Mouse (Mus musculus) small intestine, adult 2 months (tissue): ENCODE results near the gene Rp2. TPM values are rescaled to one million over a fixed set of nuclear protein-coding genes. Genes with fewer than 3 reads are reported as not detected.

ENCODE experiments used
- H3K27ac ChIP-seq: fragments of 200-500 bp; 2 replicates; pipeline ENCODE4 v1.5.1; 2012; ENCODE audit warnings: low read depth, low read length, control low read depth, inconsistent platforms; ENCODE audit not compliant: insufficient read depth
- H3K27me3 ChIP-seq: fragments of 200-500 bp; 2 replicates; pipeline ENCODE4 v1.6.1; 2012; ENCODE audit warnings: mild to moderate bottlenecking, moderate library complexity, low read length, inconsistent platforms; ENCODE audit not compliant: control insufficient read depth, insufficient read depth
- H3K36me3 ChIP-seq: fragments of 200-500 bp; 2 replicates; pipeline ENCODE4 v1.6.1; 2012; ENCODE audit warnings: mild to moderate bottlenecking, low read length, control low read depth, inconsistent platforms; ENCODE audit not compliant: control insufficient read depth, insufficient read depth
- H3K4me1 ChIP-seq: fragments of 200-500 bp; 2 replicates; pipeline ENCODE4 v1.6.1; 2012; ENCODE audit warnings: low read length, inconsistent platforms, mixed read lengths; ENCODE audit not compliant: control insufficient read depth, insufficient read depth, insufficient read length
- H3K4me3 ChIP-seq: fragments of 200-500 bp; 2 replicates; pipeline ENCODE4 v1.5.1; 2012; ENCODE audit warnings: low read depth, mild to moderate bottlenecking, control low read depth, inconsistent platforms, low read length, moderate library complexity
- CTCF ChIP-seq: fragments of 200-500 bp; IDR thresholded peaks from 2 replicates; pipeline ENCODE4 v1.5.1; 2012; ENCODE audit warnings: low read depth, mild to moderate bottlenecking, control low read depth, inconsistent platforms, low read length, moderate library complexity, mixed read lengths; ENCODE audit not compliant: insufficient replicate concordance, insufficient read length; ENCODE audit errors: extremely low read depth
- POLR2A ChIP-seq: fragments of 200-500 bp; IDR thresholded peaks from 2 replicates; pipeline ENCODE4 v1.6.1; 2012; ENCODE audit warnings: low read depth, mild to moderate bottlenecking, control low read depth, inconsistent platforms, low read length, moderate library complexity
- WGBS: fragments of 180-500 bp; shearing (Covaris S2); methylation state at CpG from one replicate; pipeline ENCODE4 v1.1.7; 2018; 5-methylcytosine and 5-hydroxymethylcytosine counted together
- polyA plus RNA-seq: library from polyadenylated mRNA; depleted of rRNA; stranded (reverse); fragments of >200 nt; gene quantifications from 2 replicates; pipeline ENCODE4 v1.2.3, GENCODE M21; 2012; rRNA removed

The Rp2 gene
- polyA plus RNA-seq, 1 experiment: 4.8 TPM

DNA sequence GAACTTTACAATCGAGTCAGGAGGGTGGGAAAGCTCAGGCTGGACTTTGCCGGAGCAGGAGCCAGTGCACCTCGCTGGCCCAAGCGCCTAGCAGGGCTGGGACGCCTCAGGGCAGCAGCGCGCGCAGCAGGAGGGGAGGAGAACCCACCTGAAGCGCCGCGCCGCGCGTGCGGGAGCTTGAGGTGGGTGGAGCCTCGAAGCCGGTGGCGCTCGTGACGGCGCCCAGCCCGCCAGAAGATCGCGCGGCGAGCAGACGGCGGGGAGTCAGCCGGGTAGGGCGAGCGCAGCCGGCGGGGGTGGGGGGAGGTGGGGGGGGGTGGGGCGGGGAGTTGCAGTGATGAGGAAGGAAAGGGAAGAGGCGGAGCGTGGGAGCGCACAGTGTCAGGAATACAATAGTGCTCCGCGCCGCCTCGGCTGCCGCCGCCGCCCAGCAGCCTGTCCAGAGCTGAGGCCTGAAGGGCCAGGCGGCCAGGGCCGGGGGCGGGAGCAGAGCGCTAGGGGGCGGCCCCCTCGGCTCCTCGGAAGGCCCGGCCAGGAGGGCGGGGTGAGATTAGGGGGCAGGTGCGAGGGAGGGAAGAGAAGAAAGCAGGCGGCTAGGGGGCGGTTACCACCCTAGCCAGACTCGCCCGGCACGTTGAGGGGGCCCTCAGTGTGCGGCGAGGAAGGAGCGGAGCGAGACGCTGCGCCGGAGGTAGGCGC is 61.0 kb downstream of the Rp2 start, which contains the start of gene Jade3:
Jade3 (plus strand) TSS at position 549 of the 699 bp plus-strand sequence.
- no peaks in the 10 kb centered on the region for H3K27me3 ChIP-seq
- TF ChIP-seq POLR2A (0 out of 2 replicates have a peak, but pooled peaks have one; percentile 45), CTCF (no peak)
- 11% methylated on average over 50 of the region's 67 CpGs for WGBS
- no peaks in the 10 kb centered on the region for H3K36me3 ChIP-seq
- peak within 1 kb of the TSS; percentile 7; the same call in 1 of the 2 replicates for H3K27ac ChIP-seq
- H3K4me1 ChIP-seq: no peaks in the 10 kb centered on the region
- peak within 1 kb of the TSS; percentile 78 for H3K4me3 ChIP-seq

DNA sequence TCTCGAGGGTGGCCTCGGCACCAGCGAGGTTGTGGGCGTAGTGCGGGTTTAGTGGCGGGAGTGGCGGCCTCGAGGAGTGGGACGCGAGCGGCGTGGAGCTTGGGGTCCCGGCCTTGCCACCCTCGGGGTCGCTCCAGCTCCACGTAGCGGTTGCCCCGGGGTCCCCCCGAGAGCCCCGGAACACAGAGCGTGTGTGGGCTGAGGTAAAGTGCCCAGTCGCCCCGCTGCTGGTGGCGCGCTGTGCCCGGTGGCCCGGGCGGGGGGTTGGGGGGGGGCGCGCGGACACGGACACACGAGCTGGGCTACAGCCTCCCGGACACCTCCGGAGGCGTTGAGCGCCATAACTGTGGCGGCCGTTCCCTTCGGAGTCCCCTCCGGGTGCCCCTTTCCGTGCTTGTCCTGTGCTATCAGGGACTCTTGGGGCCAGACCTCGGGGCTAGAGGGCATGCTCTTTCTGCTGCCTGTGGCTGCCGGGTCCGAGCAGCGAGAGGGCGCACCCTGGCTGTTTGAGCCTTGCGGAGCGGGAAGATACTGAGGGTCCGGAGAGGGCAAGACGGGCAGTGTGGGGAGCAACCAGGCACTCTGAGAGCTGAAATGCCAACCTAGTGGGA is 61.7 kb downstream of the Rp2 start:
- Histone ChIP-seq H3K27ac (peak overlapping the region; percentile 7; the same call in 1 of the 2 replicates), H3K27me3 (no peaks in the 10 kb centered on the region), H3K4me3 (peak overlapping the region; percentile 78), H3K4me1 (no peaks in the 10 kb centered on the region), H3K36me3 (no peaks in the 10 kb centered on the region)
- TF ChIP-seq CTCF (no peak), POLR2A (no peak)
- 19% methylated on average over 41 of the region's 51 CpGs for WGBS

Other genes starting within 250 kb of the Rp2 start
- 0.57 and 0.94 TPM in 2 replicates for gene Slc9a7, start 72.7 kb upstream of the Rp2 start, polyA plus RNA-seq
- 0.11 and 0.32 TPM in 2 replicates for gene Jade3, start 61.2 kb downstream of the Rp2 start, polyA plus RNA-seq
- 0.15 TPM in 1 of 2 replicates, not detected in the other for gene Rgn, start 185.3 kb downstream of the Rp2 start, polyA plus RNA-seq